Mouse (Mus musculus) urinary bladder, postnatal 10 days (tissue): ENCODE data around the gene Apobr.

Source experiments
- DNase-seq: peaks from one replicate; pipeline ENCODE4 v3.0.0; 2022; ENCODE audit warnings: low spot score

Gene Apobr

DNA sequence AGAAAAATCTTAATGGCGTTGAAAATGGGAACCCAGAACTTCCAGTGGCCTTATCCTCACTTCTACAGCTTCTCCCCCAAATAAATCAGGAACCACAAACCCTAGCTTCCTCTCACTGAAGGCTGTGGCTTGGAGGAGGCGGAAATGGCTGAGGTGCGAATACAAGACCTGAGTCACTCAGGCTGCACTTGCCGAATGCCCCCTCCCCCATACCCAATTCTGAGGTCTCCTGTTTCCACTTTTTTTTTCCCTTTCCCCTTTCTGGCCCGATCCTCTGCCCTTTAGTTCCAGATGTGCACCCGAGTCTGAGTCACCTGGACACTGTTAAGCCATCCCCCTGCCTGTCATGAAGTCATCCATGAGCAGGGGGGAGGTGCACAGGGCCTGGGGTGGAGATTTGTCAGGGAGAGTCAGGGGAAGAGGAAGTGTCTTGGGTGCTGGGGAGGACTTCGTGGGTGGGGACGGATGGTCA is at the start of gene Apobr:
Apobr (plus strand) TSS at position 437 of the 472 bp plus-strand sequence.
- DNase-seq = no peak

DNA sequence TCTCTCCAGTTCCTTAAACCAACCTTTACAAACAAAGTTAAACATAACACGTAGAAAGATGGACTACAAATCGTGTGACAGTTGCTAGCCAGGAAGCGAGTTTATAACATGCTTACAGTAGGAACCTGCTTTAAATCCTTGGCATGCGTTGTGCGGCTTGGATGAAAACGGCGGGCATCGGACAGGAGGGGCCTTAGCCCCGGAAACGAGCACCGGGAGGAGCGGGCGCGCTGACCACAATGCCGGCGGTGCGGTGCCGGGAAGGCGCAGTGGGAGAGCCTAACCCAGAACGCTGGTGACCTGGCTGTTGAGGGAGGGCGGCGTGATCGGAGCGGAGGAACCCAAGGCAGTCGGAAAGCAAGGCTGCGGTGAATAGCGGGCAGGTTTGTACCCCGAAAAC is 49.0 kb upstream of the Apobr start:
- DNase-seq = no peak

DNA sequence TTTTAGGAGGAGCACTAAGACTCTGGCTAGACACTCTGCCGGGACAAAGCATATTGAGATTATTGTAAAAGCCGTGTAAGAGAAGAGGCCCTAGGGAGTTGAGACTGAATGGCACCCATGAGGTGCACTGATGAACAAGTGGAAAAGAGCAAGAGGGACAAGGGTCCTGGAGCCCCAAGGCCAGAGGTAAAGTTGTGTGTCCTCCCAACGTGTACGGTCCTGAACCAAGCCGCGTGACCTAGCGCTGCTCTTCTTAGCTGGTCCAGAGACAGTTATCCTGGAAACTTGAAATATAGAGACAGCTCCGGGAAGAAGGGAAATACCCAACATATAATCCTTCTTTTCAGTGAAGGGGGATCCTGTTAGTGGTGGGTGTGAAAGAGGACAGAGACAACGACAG is 48.3 kb upstream of the Apobr start:
- no peak for DNase-seq

DNA sequence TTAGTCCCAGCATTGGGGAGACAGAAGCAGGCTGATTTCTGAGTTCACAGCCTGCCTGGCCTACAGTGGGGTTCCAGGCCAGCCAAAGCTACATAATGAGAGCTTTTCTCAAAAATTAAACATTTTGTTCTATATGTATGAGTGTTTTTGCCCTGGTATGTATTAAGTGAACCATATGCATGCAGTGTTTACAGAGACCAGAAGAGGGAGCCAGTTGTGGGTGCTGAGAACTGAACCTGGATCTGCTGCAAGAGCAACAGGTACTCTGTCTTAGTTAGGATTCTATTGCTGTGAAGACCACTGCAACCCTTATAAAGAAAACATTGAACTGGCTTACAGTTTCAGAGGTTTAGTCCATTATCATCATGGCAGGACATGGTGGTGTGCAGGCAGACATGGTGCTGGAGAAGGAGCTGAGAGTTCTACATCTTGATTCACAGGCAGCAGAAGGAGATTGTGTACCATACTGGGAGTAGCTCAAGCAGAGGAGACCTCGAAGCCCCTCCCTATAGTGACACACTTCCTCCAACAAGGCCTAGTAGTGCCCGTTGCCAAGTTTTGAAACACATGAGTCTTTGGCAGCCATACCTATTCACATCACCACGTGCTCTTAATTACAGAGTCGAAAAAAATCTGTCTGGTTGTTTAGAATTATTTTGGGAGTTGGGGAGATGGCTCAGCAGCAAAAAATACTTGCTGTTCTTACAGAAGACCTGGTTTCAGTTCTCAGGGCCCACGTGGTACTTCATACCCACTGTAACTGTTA is 46.7 kb upstream of the Apobr start:
- DNase-seq = no peak

DNA sequence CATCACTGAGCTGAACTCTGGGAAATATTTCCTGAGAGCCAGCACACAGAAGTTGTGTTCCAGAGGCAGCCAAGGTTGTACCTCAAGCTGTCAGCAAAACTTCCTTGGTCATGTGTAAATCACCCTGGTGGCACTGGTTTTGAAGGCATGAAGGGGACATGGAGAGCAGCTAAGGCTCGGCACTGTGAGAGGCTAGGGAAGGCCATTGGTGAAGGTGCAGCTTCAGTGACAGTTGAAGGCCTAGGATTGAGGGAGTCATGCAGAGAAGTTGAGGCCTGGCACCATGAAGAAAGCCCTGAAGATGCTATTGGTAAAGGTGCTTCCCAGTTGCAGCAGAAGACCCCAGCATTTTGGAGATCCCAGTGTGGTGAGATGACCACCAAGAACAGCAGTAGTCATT is 43.1 kb upstream of the Apobr start:
- no peak for DNase-seq

DNA sequence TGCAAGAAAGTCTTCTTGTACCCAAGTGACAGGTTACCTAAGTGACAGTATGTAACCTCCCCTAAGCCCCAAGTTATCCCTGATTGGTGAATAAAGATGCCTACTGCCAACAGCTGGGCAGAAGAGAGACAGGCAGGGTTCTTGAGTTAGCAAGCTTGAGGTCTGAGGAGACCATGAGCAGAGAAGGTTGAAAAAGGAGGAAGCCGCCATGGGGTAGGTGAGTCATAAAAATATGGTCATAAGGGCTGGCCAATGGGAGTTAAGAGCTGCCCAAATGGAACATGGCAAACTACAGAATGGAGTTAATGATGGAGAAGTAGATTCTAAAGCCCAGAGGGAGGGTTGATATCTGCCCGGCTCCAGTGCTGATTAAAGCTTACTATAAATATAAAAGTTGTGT is 39.1 kb upstream of the Apobr start:
- no peak for DNase-seq

DNA sequence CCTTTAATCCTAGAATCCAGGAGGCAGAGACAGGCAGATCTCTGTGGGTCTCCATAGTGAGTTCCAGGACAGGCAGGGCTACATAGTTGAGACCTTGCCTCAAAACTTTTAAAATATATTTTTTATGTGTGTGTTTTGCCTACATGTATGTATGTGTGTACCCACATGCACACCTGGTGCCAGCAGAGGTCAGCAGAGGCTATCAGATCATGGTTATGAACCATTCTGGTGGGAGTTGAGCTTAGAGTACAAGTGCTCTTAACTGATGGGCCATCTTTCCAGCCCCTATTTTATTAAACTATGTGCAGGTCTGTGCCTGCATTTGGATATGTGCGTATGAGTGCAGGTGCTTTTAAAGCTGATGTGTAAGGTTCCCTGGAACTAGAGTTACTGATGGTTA is 29.9 kb upstream of the Apobr start:
- no peak for DNase-seq

DNA sequence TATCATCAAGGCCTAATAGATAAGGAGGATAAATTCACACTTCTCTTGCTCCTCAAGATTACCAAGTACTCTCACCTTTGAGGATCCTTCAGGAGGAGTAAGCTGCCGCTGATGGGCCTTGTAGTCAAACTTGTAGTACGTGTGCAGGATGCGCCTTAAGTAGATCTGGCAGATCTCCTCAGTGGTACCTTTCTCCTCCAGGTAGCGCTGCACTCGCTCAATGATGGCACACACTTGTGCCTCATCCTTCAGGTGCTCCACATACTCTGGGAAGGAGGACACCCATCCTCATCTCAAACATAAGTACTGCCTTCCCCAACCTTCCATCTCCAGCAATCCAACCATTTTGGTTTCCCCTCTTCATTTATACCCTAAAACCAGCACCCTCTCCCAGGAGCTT is 28.1 kb upstream of the Apobr start:
- no peak for DNase-seq

DNA sequence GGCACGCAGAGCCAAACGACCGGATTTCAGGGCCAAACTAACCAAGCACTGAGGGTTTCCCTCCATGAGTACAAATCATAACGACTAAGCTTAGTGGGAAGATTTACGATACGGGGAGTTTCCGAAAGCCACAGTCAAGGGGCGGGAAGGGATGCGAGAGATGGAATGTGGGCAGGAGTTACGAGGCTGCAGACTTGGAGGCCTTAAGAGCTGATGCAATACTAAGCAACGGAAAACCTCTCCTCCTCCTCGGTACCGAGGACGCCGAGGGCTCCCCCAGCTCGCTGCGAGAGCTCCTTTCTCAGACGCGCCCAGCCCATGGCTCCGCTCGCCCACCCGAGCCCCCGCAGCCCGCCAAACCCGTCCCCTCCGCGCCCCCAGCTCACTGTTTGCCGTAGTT is 19.0 kb upstream of the Apobr start:
- DNase-seq = no peak

DNA sequence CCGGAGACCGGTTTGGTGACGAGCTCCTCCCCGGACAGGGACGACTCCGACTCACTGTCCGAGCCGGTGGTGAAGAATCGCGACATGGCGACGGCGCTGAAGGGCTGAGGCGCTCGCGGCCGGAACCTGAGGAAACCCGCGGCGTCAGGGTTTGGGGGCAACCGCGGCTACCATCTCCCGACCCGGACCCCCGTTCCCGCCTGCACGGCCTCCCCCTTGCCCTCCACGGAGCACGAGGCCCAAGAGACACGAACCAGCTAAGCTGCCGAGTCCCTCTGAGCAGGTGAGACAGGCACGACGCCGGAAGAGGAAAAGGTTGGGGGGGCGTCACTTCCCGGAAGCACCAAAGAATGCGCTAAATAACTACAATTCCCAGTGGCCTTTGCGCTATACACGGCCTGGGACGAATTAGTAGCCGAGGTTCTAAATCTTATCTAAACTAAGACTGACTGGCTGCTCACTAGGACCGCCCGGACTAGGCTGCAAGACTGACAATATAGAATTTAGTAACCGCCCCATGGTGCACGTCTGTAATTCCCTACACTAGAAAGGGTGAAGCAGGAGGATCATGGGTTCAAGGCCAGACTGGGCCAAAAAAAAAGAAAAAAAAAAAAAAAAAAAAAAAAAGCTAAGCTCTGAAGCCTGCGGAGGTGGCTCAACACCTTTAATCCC is 18.5 kb upstream of the Apobr start, which contains the start of gene Eif3c:
Eif3c (minus strand) TSS at position 318 of the 672 bp plus-strand sequence.
- DNase-seq = no peak

DNA sequence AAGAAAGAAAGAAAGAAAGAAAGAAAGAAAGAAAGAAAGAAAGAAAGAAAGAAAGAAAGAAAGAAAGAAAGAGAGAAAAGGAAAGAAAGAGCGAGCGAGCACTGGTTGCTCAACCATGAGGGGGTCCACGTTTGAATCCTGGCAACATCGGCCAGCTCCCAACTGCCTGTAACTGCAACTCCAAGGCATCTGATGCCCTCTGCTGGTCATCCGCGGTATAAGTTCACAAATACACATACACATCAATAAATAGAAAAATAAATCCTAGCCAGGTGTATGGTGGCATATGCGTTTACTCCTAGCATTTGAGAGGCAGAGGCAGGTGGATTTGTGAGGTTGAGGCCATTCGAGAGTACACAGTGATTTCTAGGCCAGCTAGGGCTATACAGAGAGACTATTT is 7.8 kb upstream of the Apobr start:
- DNase-seq = no peak

DNA sequence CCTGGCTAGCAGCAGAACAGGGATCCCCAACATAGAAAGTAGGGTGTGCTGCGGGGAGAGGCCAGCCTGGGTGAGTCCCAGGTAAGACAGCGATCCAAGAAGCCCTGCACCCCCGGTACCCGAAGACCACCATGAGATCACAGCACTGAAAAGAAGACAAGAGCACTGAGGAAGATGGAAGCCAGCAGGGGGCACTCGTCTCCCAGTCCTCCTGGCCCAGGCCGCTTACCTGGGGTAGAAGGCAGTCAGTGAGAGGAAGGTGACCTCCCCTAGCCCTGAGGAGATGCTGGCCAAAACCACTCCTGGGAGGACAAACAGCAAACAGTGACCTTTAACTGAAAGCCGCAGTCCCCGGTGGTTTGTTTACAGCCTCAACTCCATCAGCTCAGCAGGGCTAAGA is 5.6 kb upstream of the Apobr start:
- no peak for DNase-seq

DNA sequence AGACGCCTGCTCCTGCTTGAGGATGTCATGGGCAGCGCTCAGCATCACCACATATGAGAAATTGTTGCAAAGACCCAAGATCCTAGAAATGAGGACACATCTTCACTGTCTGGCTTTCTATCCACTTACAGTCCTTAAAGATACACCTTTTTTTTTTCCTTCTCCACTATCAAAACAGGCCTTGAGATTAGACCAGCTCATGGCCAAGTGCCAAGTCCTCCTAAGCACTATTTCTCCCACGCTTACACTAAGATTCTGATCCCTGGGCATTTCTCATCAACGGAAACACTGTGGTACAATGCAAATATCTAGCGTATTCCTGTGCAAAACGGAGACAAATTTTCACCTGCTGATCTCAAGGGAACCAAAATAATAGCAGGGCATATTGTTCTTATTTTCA is 3.1 kb upstream of the Apobr start:
- DNase-seq = no peak

DNA sequence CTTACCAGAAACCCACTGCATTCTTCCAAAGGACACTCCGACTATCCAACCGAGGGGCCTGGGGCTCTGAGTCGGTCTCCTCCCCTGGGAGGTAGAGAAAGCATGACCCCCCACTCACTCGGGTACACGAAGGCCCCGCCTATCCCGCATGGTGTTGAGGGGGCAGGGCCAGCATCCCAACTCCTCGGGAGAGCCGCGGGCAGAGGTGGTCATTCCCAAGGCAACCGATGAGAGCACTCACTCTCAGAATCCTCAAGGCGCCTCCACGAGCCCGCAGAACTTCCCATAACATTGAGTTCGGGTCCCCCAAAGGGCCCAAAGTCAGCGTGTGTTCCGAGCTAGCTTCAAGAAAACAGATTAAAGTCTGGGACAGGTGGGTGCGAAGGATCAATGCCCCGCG is 2.0 kb upstream of the Apobr start:
- no peak for DNase-seq

DNA sequence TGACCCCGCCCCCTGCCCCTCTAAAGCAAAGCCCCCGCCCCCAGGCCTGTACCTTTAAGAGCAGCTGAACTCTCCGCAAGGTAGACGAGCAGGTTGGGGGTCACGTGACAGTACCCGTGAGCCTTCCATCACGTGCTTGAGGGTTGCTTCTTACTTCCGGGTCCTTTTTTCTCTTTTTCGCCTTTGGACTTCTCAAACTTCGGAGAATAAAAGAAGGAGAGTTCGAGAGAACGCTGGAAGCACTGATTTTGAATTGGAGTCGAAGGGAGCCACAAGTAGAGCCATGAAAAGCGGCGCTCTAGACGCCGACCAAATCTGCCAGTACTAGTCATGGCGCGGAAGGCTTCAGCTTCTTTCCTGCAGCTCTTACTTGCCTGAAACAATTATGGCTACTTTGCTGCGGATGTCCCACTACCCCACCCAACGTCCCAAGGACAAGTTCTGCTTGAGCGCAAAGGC is 1.5 kb upstream of the Apobr start:
- peak; percentile 69 for DNase-seq

DNA sequence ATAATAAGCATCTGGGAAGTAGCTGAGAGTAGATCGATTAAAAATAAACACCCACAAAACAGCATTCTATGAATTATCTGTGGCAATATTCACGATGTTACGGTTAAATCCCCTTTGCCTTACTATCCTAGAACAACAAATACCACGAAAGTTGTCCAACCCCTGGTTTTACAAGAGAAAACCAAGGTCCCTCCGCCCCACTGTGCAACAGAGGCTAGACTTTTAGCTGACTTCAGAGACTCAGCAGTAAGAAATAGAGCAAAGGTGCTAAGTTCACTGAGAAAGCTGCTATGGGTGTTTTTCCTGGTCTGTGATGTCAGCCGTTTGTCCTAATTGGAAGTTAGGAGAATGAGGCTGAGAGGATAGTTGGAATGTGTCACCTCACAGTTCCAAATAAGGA is 981 bp upstream of the Apobr start:
- no peak for DNase-seq

DNA sequence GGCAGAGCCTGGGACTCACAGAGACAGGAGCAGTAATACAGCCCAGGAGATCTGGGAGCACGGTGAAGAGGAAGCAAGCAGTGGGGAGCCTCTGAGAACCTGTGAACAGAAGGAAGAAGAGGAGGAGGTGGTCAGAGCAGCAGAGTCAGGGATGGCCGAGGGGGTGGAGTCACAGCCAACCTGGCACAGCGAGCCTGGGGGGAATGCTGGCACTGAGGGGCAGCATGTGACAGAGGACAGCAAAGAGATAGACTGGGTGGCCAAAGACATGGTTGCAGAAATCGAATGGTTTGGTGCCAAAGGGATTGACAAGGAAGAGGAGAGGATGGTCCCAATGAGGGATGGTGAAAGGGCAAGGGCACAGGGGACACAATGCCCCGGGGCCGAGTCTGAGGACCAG is 975 bp downstream of the Apobr start, which contains the start of gene Cln3:
Cln3 (minus strand) TSS at position 101 of the 400 bp plus-strand sequence.
- no peak for DNase-seq

DNA sequence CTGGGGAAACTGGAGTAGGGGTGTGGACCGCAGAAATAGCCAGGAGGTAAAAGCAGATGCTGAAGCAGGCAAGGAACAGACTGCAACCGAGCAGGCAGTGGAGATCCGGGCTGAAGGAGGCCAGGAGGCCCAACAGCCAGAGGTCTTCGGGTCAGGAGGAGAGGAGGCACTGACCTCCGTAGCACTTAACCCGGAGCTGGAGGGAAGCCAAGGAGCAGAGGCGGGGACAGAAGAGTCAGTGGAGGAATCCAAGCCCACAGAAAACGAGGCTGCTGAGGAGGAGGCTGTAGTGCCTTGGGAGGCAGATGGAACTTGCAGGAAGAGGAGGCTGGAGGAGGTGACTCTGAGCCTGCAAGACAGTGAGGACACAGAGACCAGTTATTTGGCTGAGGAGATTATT is 2.1 kb downstream of the Apobr start:
- DNase-seq = no peak

DNA sequence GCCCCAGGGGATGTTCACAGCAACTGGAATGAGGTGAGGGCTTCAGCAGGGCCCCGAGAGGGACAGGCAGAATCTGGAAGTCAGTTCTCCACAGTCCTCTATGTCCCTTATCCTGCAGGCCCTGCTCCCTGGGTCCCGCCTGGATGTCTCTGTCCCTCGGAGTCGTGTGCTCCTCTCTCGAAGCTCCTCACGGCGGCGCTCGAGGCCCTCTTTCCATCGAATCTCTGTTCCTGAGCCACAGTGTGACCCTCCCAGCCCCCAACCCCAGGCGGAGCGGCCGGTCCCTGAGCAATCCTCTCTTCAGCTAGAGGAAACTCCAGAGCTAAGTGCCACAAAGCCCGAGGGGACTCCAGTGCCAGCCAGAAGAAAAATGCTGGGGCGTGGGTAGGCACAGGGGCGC is 3.0 kb downstream of the Apobr start:
- no peak for DNase-seq

DNA sequence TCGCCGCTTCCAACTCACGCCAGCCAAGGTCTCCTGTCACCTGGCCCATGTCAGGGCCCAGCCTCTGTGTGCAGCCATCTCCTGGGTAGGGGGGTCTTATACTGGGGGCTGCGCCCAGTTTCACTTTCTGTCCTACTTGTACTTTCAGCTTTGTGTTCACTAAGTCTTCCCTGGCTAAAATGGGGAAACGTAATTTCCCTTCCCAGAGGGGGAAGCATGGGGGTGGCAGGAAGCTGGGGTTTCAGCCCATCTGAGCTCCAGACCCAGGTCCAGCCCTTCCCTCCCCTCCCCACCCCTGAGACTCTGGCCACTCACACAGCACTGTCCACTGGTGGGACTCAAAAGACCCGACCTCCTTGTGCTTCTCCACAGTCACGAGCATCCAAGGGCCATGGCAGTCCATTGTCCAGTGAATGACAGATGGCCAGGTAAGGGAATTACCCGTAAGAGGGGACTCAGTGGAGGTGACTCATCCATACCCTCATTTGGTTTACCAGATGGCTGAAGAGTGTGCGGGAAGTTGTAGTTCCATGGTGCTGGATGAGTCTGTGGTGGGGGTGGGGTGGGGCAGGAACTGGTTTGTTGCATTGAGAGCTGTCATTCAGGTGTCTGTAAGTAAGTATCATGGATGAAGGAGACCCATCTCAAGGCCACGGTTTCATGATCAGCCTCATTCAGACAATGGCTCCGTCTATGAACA is 10.3 kb downstream of the Apobr start, which contains the start of gene Il27:
Il27 (minus strand) TSS at position 80 of the 700 bp plus-strand sequence.
- no peak for DNase-seq

DNA sequence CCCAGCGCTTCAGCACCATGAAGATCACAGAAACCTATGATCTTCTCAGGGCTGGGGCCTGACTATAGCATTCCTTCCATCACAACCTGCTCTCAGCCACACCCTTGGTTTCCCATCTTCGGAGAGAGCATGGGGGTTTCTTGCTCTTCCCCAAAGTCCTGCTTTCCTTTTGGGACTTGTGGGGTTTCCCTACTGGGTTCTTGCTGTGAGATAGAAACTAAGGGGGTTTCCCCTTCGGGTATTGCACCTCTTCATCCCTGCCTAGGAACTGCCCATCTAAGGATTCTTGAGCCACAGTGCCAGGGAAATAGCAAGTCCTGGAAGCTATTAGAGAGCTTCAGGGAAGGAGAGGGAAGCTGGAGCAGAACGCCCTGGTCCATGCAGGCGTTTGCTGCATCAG is 11.1 kb downstream of the Apobr start:
- no peak for DNase-seq

DNA sequence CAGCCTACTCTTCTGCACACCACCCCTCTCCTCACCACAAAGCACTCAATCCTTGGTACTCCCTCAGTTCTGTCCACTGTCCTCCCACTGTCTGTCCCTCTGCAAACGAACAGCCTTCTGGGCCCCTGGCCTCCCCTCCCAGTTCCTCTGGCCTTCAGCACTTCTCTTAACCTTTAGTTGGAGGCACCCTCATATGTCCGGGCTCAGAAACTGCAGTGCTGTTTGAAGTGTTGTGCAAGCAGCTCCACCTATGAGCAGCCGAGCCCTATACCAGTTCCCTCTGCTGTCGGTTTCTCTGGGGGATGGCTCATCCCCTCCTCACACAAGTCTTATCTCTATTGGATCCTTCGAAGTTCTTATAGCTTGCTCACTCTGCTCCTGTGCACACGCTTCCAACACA is 11.7 kb downstream of the Apobr start:
- DNase-seq = no peak

DNA sequence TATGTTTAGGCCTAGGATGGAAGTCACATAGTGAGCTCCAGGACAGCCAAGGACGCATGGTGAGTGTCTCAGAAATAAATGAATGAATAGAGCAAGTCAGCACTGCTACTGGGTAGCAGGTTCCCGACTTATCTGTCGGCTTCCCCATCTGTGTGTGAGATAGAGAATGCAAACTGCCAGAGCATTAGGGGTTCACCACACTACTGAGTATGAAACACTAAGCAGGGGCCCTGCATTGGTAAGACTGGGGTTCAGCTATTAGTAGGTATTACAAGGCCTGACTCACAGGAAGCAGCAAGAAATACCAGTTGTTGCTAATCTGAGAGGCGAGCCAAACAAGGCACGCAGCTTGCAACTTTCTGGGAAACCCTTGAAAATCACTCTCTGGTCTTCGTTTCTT is 14.2 kb downstream of the Apobr start:
- no peak for DNase-seq
